Mouse (Mus musculus) intestine, embryonic 15.5 days (tissue): Measurements from ENCODE around the gene Cped1. TPM values are rescaled to one million over a fixed set of nuclear protein-coding genes. Genes with fewer than 3 reads are reported as not detected.
"Not testable (repeated sequence)": the region's sequence is repeated elsewhere in the genome, so short reads cannot be mapped to it uniquely, and the experiment has no call there.

Source experiments
- ATAC-seq: fragments of 200-750 bp; cut with Nextera tagmentation; 2 replicates; pipeline ENCODE4 v1.8.0; 2017; ENCODE audit warnings: moderate TSS enrichment, moderate library complexity
- H3K27ac ChIP-seq: fragments of 300-500 bp; sonication (generic); 2 replicates; pipeline ENCODE4 v1.5.1; 2015; ENCODE audit warnings: mild to moderate bottlenecking, inconsistent platforms
- H3K27me3 ChIP-seq: fragments of 300-500 bp; sonication (generic); replicated peaks from 2 replicates; pipeline ENCODE4 v1.6.1; 2015; ENCODE audit warnings: inconsistent platforms
- H3K36me3 ChIP-seq: fragments of 300-500 bp; sonication (generic); 2 replicates; pipeline ENCODE4 v1.6.1; 2015; ENCODE audit warnings: inconsistent platforms
- H3K4me1 ChIP-seq: fragments of 300-500 bp; sonication (generic); replicated peaks from 2 replicates; pipeline ENCODE4 v1.6.1; 2015; ENCODE audit warnings: inconsistent platforms
- H3K4me2 ChIP-seq: fragments of 300-500 bp; sonication (generic); replicated peaks from 2 replicates; pipeline ENCODE4 v1.6.1; 2015; ENCODE audit warnings: mild to moderate bottlenecking, inconsistent platforms
- H3K4me3 ChIP-seq: fragments of 300-500 bp; sonication (generic); replicated peaks from 2 replicates; pipeline ENCODE4 v1.5.1; 2015; ENCODE audit warnings: inconsistent platforms
- H3K9ac ChIP-seq: fragments of 300-500 bp; sonication (generic); 2 replicates; pipeline ENCODE4 v1.6.1; 2015; ENCODE audit warnings: inconsistent platforms
- H3K9me3 ChIP-seq: fragments of 300-500 bp; sonication (generic); 2 replicates; pipeline ENCODE4 v1.6.1; 2016; ENCODE audit warnings: inconsistent platforms
- WGBS: fragments of 180-500 bp; shearing (Covaris S2); methylation state at CpG from one replicate; pipeline ENCODE4 v1.1.7; 2015; 5-methylcytosine and 5-hydroxymethylcytosine counted together
- polyA plus RNA-seq: library from polyadenylated mRNA; unstranded; fragments of >200 nt; fragmentation: Nextera tagmentation; extraction: Ambion mirVana; gene quantifications from 2 replicates; pipeline ENCODE4 v1.2.1, GENCODE M21; 2015

The Cped1 gene
- polyA plus RNA-seq, 1 experiment from 2014 or later = 20.7 TPM

DNA sequence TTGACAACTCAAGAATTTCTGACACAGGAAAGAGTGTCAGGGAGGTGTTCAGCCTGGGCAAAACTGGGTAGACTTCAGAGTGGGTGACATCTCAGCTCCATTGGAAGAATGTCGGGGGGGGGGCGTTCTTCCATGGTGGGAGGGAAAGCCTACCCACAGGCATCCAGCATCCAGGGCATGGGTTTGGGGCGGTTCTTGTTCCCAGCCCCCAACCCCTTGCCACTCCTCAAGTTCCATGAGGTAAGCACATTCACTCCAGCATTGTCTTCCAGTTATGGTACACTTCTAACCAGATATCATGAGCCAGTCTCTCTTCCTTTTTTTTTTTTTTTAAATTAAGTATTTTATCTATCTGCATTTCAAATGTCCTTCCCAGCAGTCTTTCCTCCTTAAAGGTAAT lies 118.0 kb downstream of the Cped1 start:
- Histone ChIP-seq H3K4me2 (no peak overlapping the region), H3K9ac (no peak overlapping the region), H3K27me3 (no peaks in the 10 kb centered on the region), H3K4me3 (no peak overlapping the region), H3K36me3 (no peaks in the 10 kb centered on the region), H3K4me1 (no peaks in the 10 kb centered on the region), H3K27ac (no peak overlapping the region), H3K9me3 (no peaks in the 10 kb centered on the region)
- ATAC-seq = no peak
- WGBS = 90% methylated on average over 3 of the region's 3 CpGs

GRCm38 (mm10) chr6:22104211-22104610 lies 118.5 kb downstream of the Cped1 start:
- Histone ChIP-seq H3K4me2 (no peak overlapping the region), H3K4me3 (no peak overlapping the region)
- ATAC-seq = no peak

DNA sequence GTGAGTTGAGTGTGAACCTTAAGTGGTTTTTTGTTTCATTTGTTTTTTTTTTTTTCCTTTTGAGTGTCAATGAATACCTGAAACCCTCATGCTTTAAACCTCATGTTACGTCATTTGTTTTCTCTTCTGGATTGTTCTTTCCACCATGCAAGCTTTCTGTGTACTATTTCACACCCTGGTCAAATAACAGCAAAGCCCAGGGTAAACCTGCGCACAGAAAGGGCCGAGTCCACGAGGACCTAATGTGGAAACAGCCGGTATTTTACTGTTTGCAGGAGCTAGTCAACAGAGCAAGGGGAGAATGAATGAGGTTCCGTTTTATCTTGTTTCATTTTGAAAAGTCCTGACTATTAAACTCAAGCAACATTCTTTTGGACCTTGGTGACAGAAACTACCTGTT lies 128.4 kb downstream of the Cped1 start:
- WGBS = 73% methylated on average over 6 of the region's 6 CpGs
- no peaks in the 10 kb centered on the region for H3K36me3 ChIP-seq

More at GRCm38 (mm10) chr6:22104211-22104610, 118.5 kb downstream of the Cped1 start:
- WGBS = 42% methylated on average over 8 of the region's 8 CpGs
- Histone ChIP-seq H3K9me3 (no peaks in the 10 kb centered on the region), H3K4me1 (no peaks in the 10 kb centered on the region), H3K27ac (no peak overlapping the region), H3K36me3 (no peaks in the 10 kb centered on the region), H3K9ac (no peak overlapping the region), H3K27me3 (no peaks in the 10 kb centered on the region)

GRCm38 (mm10) chr6:22116679-22117078 lies 131.0 kb downstream of the Cped1 start:
- Histone ChIP-seq H3K9ac (no peak overlapping the region), H3K4me1 (no peaks in the 10 kb centered on the region), H3K9me3 (no peaks in the 10 kb centered on the region), H3K27me3 (no peaks in the 10 kb centered on the region), H3K4me3 (no peak overlapping the region), H3K4me2 (no peak overlapping the region), H3K27ac (no peak overlapping the region), H3K36me3 (no peaks in the 10 kb centered on the region)
- WGBS = 89% methylated on average over 1 of the region's 1 CpGs
- no peak for ATAC-seq

More for the DNA sequence above, 128.4 kb downstream of the Cped1 start:
- no peak for ATAC-seq
- no peaks in the 10 kb centered on the region for H3K4me1 ChIP-seq
- H3K4me2 ChIP-seq = no peak overlapping the region
- H3K9me3 ChIP-seq = no peaks in the 10 kb centered on the region
- no peaks in the 10 kb centered on the region for H3K27me3 ChIP-seq
- no peak overlapping the region for H3K9ac ChIP-seq
- no peak overlapping the region for H3K27ac ChIP-seq
- H3K4me3 ChIP-seq = no peak overlapping the region

GRCm38 (mm10) chr6:22122080-22122479 lies 136.4 kb downstream of the Cped1 start:
- Histone ChIP-seq H3K4me3 (no peak overlapping the region), H3K4me1 (no peaks in the 10 kb centered on the region), H3K36me3 (no peaks in the 10 kb centered on the region), H3K9ac (no peak overlapping the region), H3K4me2 (no peak overlapping the region), H3K27me3 (no peaks in the 10 kb centered on the region), H3K27ac (no peak overlapping the region), H3K9me3 (no peaks in the 10 kb centered on the region)
- peak; percentile 62; the same call in 1 of the 2 replicates for ATAC-seq
- 40% methylated on average over 12 of the region's 12 CpGs for WGBS

DNA sequence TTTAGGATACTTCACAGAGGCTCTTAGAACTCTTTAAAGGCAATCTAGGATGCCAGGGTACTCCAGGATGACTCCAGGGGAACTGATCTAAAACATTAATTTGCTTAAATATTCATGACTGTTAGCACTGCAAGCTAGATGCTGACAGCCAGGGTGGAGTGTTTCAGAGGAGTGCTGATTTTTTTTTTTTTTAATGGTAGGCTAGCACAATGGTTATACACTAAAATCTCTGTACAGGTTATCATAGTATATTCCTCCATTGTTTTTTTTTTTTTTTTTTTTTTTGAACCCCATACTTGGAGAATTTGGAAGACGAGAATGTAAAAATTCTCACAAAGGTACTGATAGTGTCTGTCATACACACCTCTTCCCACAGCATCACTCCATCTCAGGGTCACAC lies 137.0 kb downstream of the Cped1 start:
- no peaks in the 10 kb centered on the region for H3K4me1 ChIP-seq
- no peak overlapping the region for H3K9ac ChIP-seq
- no peak overlapping the region for H3K4me2 ChIP-seq
- H3K4me3 ChIP-seq = no peak overlapping the region
- H3K9me3 ChIP-seq = no peaks in the 10 kb centered on the region
- no peaks in the 10 kb centered on the region for H3K36me3 ChIP-seq
- ATAC-seq = no peak
- no peaks in the 10 kb centered on the region for H3K27me3 ChIP-seq
- H3K27ac ChIP-seq = no peak overlapping the region
- WGBS = 88% methylated on average over 1 of the region's 1 CpGs

DNA sequence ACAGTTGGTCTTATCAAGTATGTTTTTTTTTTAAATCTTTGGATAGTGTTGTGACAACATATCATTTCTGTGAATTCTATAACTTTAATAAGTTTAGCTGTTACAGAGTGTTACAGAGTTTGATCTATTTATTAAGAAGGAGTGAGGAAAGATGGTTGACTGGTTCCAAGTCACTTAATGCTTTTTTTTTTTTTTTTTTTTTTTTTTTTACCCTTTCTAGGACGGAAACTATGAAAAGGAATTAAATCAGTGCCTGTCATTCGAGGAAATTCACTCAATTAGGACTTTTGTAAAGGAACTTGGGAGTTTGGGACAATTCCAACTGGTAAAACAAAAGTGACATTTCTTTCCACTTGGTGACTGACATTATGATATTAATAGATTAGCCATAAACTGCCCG lies 137.6 kb downstream of the Cped1 start:
- no peak for ATAC-seq
- H3K4me3 ChIP-seq = no peak overlapping the region
- no peaks in the 10 kb centered on the region for H3K9me3 ChIP-seq
- H3K36me3 ChIP-seq = no peaks in the 10 kb centered on the region
- no peak overlapping the region for H3K27ac ChIP-seq
- H3K4me2 ChIP-seq = no peak overlapping the region
- WGBS = 59% methylated on average over 3 of the region's 3 CpGs
- no peaks in the 10 kb centered on the region for H3K4me1 ChIP-seq
- no peaks in the 10 kb centered on the region for H3K27me3 ChIP-seq
- H3K9ac ChIP-seq = no peak overlapping the region

DNA sequence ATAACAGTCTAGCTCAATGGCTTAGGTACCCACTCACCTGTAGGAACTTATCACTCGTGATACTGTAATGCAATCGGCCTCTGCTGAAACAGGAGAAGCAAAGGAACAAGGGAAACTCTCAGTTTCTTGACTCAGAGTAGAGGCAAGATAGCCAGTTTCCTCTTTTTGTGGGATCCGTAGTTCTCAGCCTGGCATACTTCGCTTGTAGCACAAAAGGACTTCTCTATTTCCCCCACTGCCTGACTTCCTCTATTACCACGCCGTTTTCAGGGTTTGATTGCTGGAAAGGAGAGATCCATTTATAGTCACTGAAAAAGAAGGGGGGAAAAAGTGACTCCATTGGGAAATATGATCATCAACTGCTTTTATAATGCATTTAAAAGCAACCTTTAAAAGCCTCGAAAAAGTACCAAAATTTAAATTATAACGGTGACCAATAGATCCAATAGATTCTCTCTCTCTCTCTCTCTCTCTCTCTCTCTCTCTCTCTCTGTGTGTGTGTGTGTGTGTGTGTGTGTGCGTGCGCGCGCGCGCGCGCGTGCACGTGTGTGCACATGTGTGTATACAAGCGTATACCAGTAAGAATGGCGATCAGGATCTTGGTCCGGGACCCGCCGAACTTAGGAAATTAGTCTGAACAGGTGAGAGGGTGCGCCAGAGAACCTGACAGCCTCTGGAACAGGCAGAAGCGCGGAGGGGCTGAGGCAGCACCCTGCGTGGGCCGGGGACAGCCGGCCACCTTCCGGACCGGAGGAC lies 139.0 kb downstream of the Cped1 start:
- H3K9me3 ChIP-seq, ATAC-seq, H3K27ac ChIP-seq, H3K9ac ChIP-seq, H3K4me3 ChIP-seq, H3K27me3 ChIP-seq, H3K4me1 ChIP-seq, H3K36me3 ChIP-seq, H3K4me2 ChIP-seq: not testable (repeated sequence)
- WGBS = 87% methylated on average over 24 of the region's 31 CpGs

DNA sequence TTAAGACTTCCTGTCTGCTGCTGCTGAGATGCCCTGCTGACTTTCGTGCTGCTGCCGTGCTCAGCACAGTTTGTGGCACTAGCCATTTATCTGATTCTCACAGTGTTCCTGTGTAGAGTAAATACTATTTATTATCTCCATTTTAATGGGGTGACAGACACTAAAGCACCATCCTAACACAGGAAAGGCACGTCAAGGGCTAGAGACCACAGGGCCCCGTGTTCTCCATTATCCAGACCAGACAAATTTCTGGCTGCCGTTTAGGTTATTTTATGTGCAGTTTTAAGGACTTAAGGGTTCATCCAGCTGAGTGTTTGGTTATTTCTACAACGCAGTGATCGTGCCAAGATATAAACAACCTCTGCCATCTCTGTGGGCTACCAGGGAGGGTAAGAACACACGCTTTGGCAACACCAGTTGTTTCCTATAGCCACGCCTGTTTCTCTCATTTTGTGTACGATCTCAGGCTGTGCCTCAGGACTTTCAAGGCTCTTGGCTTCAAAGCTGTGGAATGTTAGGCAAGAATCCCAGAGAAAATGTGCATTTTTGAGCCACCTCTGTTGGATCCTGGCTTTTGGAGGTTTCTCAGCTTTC lies 149.4 kb downstream of the Cped1 start:
- H3K9me3 ChIP-seq = no peaks in the 10 kb centered on the region
- H3K4me3 ChIP-seq = no peak overlapping the region
- no peaks in the 10 kb centered on the region for H3K4me1 ChIP-seq
- H3K36me3 ChIP-seq = no peaks in the 10 kb centered on the region
- H3K9ac ChIP-seq = no peak overlapping the region
- no peak for ATAC-seq
- no peak overlapping the region for H3K27ac ChIP-seq
- 35% methylated on average over 10 of the region's 10 CpGs for WGBS
- H3K27me3 ChIP-seq = no peaks in the 10 kb centered on the region
- H3K4me2 ChIP-seq = no peak overlapping the region

- no peak overlapping the region for H3K9ac ChIP-seq
- ATAC-seq = no peak
Measured at GRCm38 (mm10) chr6:22136805-22137204, 151.1 kb downstream of the Cped1 start.

GRCm38 (mm10) chr6:22140786-22141185 lies 155.1 kb downstream of the Cped1 start:
- Histone ChIP-seq H3K27ac (no peak overlapping the region), H3K4me1 (no peaks in the 10 kb centered on the region), H3K27me3 (no peaks in the 10 kb centered on the region), H3K9me3 (no peaks in the 10 kb centered on the region), H3K4me3 (no peak overlapping the region), H3K36me3 (no peaks in the 10 kb centered on the region), H3K4me2 (no peak overlapping the region), H3K9ac (no peak overlapping the region)
- WGBS = 43% methylated on average over 8 of the region's 8 CpGs
- no peak for ATAC-seq

More at GRCm38 (mm10) chr6:22136805-22137204, 151.1 kb downstream of the Cped1 start:
- no peak overlapping the region for H3K27ac ChIP-seq
- H3K36me3 ChIP-seq = no peaks in the 10 kb centered on the region
- H3K27me3 ChIP-seq = no peaks in the 10 kb centered on the region
- no peaks in the 10 kb centered on the region for H3K9me3 ChIP-seq
- 56% methylated on average over 10 of the region's 10 CpGs for WGBS
- H3K4me2 ChIP-seq = no peak overlapping the region
- no peaks in the 10 kb centered on the region for H3K4me1 ChIP-seq
- H3K4me3 ChIP-seq = no peak overlapping the region

DNA sequence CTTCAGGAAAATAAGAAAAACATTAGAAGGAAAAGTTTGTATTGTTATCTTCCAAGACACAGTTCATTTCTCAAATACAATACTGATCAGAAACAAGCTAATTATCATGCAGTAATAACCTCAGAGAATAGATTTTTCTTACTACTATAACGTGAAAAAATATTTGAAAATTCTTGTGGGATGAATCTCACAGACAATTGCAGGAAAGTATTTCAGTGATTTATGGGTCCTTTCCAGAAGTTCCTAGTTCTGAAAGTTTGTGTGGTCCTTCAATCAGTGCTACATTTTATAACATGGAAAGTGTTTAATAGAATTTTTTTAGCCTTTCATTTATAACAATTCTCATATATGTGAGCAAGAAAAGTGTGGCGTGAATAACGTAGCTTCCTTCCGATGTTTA lies 161.5 kb downstream of the Cped1 start:
- WGBS = 83% methylated on average over 4 of the region's 4 CpGs
- H3K9ac ChIP-seq = no peak overlapping the region
- no peaks in the 10 kb centered on the region for H3K36me3 ChIP-seq
- H3K4me1 ChIP-seq = no peaks in the 10 kb centered on the region
- H3K27ac ChIP-seq = no peak overlapping the region
- H3K9me3 ChIP-seq = no peaks in the 10 kb centered on the region
- ATAC-seq = no peak
- no peak overlapping the region for H3K4me2 ChIP-seq
- no peaks in the 10 kb centered on the region for H3K27me3 ChIP-seq
- no peak overlapping the region for H3K4me3 ChIP-seq

GRCm38 (mm10) chr6:22148511-22148910 lies 162.8 kb downstream of the Cped1 start:
- Histone ChIP-seq H3K9me3 (no peaks in the 10 kb centered on the region), H3K27me3 (no peaks in the 10 kb centered on the region), H3K4me3 (no peak overlapping the region), H3K27ac (no peak overlapping the region), H3K4me2 (no peak overlapping the region), H3K9ac (no peak overlapping the region), H3K4me1 (no peaks in the 10 kb centered on the region), H3K36me3 (no peaks in the 10 kb centered on the region)
- WGBS = 80% methylated on average over 2 of the region's 2 CpGs
- no peak for ATAC-seq
